Mouse (Mus musculus): ENCODE results near the gene Olfr685. TPM values are rescaled to one million over a fixed set of nuclear protein-coding genes. Genes with fewer than 3 reads are reported as not detected.

Gene Olfr685
- total and polyA plus RNA-seq, 3 experiments = not detected

DNA sequence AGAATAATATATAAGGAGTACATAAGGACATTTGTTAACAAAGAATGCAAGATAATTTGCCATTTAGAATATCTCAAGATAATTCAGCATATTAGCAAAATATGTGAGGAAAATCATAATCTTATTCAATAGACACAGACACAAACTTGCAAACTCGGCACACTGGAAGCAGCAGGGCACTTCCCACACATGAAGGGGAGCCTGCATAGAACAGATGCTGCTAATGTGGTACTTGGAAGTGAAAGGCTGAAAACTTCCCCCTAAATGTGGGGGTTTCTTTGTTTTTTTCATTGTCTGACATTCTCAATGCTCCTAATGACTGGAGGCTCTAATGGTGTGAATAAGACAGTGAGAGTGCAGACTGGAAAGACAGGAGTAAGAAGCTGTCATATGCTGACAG is 28.9 kb upstream of the Olfr685 start:
- H3K4me1 ChIP-seq (ENCODE audit: control insufficient read depth, insufficient read depth, low read length) = no peaks in the 10 kb centered on the region
- TF ChIP-seq POLR2A (IDR thresholded peaks at IDR 0.05; ENCODE audit: insufficient read depth, low read depth, low read length) (no peak), EP300 (IDR thresholded peaks at IDR 0.05; ENCODE audit: insufficient read depth, low read depth, low read length) (no peak), CTCF (IDR thresholded peaks at IDR 0.05) (no peak)
- no peaks in the 10 kb centered on the region for H3K36me3 ChIP-seq (ENCODE audit: control insufficient read depth, insufficient read depth, low read length)
- intact Hi-C loops (cut with DNase I) = no loop called here
- no peaks in the 10 kb centered on the region for H3K27me3 ChIP-seq (ENCODE audit: control insufficient read depth, insufficient read depth, low read length)
- no peaks in the 10 kb centered on the region for H3K79me2 ChIP-seq (replicated peaks; ENCODE audit: control insufficient read depth, insufficient read depth, low read length)
- no peak overlapping the region for H3K4me3 ChIP-seq
- H3K27ac ChIP-seq = no peak overlapping the region
- 24% methylated on average over 1 of the region's 1 CpGs for WGBS
- no peak for DNase-seq
- no peak overlapping the region for H3K9ac ChIP-seq (ENCODE audit: low read depth, low read length)

DNA sequence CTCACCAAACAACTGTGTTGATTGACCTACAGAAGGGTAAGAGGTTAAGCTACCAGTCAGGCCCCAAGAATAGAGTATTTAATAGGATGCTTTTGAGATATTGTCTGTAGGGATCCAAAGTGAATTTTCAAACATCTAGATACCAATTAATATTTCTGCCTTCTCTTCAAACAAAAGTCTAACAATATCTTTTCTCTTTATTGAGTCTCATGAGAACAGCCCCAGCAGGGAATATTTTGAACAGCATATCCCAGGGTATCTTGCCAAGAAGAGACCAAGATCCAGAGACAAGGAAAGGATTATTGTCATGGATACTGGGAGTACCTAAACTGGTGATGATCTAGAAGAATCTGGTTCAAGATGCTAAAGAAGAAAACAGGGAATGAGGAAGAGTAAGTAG is 21.6 kb upstream of the Olfr685 start, which contains the start of gene Olfr686:
TSS of gene Olfr686 (minus strand) at position 101 of the 400 bp plus-strand sequence.
- no peak within 1 kb of the TSS for H3K9ac ChIP-seq (ENCODE audit: low read depth, low read length)
- H3K36me3 ChIP-seq (ENCODE audit: control insufficient read depth, insufficient read depth, low read length) = no peaks in the 10 kb centered on the region
- H3K79me2 ChIP-seq (replicated peaks; ENCODE audit: control insufficient read depth, insufficient read depth, low read length) = no peaks in the 10 kb centered on the region
- no peak within 1 kb of the TSS for H3K4me3 ChIP-seq
- no peak within 1 kb of the TSS for H3K27ac ChIP-seq
- no peaks in the 10 kb centered on the region for H3K27me3 ChIP-seq (ENCODE audit: control insufficient read depth, insufficient read depth, low read length)
- TF ChIP-seq CTCF (IDR thresholded peaks at IDR 0.05) (no peak), POLR2A (IDR thresholded peaks at IDR 0.05; ENCODE audit: insufficient read depth, low read depth, low read length) (no peak), EP300 (IDR thresholded peaks at IDR 0.05; ENCODE audit: insufficient read depth, low read depth, low read length) (no peak)
- H3K4me1 ChIP-seq (ENCODE audit: control insufficient read depth, insufficient read depth, low read length) = no peaks in the 10 kb centered on the region
- DNase-seq = no peak
- intact Hi-C loops (cut with DNase I) = no loop called here

DNA sequence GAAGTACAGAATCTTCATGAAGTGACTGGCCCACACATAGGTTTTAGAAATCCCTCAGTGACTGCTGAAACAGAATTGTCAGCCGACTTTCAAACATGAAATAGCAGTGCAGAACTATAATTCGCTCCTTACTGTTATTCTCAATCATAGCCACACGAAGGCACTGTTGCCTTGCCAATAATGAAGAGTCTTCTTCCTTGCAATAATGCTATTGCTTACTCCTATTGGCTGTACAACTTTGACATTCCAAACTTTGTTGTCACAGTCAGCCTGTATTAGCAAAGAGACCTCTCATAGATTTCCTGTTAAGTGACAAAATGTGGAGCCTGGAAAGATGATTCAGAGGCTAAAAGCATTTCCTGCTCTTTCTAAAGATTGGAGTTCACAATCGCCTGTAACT is 15.0 kb downstream of the Olfr685 start:
- H3K4me1 ChIP-seq (ENCODE audit: control insufficient read depth, insufficient read depth, low read length) = no peaks in the 10 kb centered on the region
- H3K9ac ChIP-seq (ENCODE audit: low read depth, low read length) = no peak overlapping the region
- H3K27ac ChIP-seq = no peak overlapping the region
- no peaks in the 10 kb centered on the region for H3K79me2 ChIP-seq (replicated peaks; ENCODE audit: control insufficient read depth, insufficient read depth, low read length)
- no peak for TF ChIP-seq EP300 (IDR thresholded peaks at IDR 0.05; ENCODE audit: insufficient read depth, low read depth, low read length)
- TF ChIP-seq CTCF (IDR thresholded peaks at IDR 0.05) = peak; percentile 81
- H3K36me3 ChIP-seq (ENCODE audit: control insufficient read depth, insufficient read depth, low read length) = no peaks in the 10 kb centered on the region
- no peak for DNase-seq
- H3K27me3 ChIP-seq (ENCODE audit: control insufficient read depth, insufficient read depth, low read length) = no peaks in the 10 kb centered on the region
- H3K4me3 ChIP-seq = no peak overlapping the region
- WGBS = 33% methylated on average over 4 of the region's 4 CpGs
- intact Hi-C loops (cut with DNase I) = loop anchor here (1.0 to 10.0 kb wide), 4 partner anchors 164 to 344 kb away; partner anchors contain the start of gene Olfr690

DNA sequence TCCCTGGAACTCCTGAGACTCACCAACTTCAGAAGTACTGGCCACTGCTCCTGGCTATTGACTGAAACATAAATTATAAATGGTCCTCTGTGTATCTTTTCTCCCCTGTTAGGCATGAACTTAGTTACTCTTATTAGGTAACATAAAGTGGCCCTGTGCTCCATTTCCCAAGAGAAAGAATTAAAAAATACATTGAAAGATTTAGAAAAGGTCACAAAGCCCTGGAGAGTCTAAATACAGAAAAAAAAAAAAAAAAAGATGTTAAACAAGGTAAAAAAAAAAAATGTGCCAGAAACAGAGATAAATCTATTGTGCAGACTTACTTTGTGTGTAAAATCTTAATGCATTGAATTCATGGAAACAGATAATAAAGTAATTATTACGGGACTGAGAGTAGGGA is 22.3 kb downstream of the Olfr685 start, which contains the start of gene Olfr684:
TSS of gene Olfr684 (minus strand) at position 101 of the 400 bp plus-strand sequence.
- no peaks in the 10 kb centered on the region for H3K4me1 ChIP-seq (ENCODE audit: control insufficient read depth, insufficient read depth, low read length)
- 42% methylated on average over 1 of the region's 1 CpGs for WGBS
- intact Hi-C loops (cut with DNase I) = no loop called here

DNA sequence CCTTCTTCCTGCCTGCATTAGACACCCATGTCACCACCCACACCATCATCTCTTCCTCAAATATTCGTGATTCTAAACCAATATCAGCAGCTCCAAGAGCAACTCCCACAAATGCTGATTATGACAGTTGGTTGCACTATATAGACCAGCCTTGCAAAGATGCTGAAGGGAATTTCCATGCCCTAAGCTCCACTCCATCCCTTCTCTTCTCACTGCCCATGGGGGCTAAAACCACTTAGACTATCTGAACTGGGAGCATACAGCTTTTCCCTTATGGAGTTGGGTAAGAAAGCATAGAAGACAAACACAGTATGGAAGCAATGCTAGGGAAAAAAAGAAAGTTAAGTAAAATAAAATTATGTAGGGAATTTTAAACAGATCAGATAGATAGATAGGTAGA is 38.9 kb downstream of the Olfr685 start, which contains the start of gene Olfr683:
TSS of gene Olfr683 (minus strand) at position 101 of the 400 bp plus-strand sequence.
- Histone ChIP-seq H3K4me3 (no peak within 1 kb of the TSS), H3K36me3 (ENCODE audit: control insufficient read depth, insufficient read depth, low read length) (no peaks in the 10 kb centered on the region), H3K9ac (ENCODE audit: low read depth, low read length) (no peak within 1 kb of the TSS), H3K4me1 (ENCODE audit: control insufficient read depth, insufficient read depth, low read length) (no peaks in the 10 kb centered on the region), H3K27me3 (ENCODE audit: control insufficient read depth, insufficient read depth, low read length) (no peaks in the 10 kb centered on the region), H3K27ac (no peak within 1 kb of the TSS), H3K79me2 (replicated peaks; ENCODE audit: control insufficient read depth, insufficient read depth, low read length) (no peaks in the 10 kb centered on the region)
- 43% methylated on average over 1 of the region's 1 CpGs for WGBS
- no peak for TF ChIP-seq EP300 (IDR thresholded peaks at IDR 0.05; ENCODE audit: insufficient read depth, low read depth, low read length)
- DNase-seq = no peak
- intact Hi-C loops (cut with DNase I) = no loop called here

More for the DNA sequence above, 22.3 kb downstream of the Olfr685 start, which contains the start of gene Olfr684:
- TF ChIP-seq EP300 (IDR thresholded peaks at IDR 0.05; ENCODE audit: insufficient read depth, low read depth, low read length) (no peak), CTCF (IDR thresholded peaks at IDR 0.05) (no peak), POLR2A (IDR thresholded peaks at IDR 0.05; ENCODE audit: insufficient read depth, low read depth, low read length) (no peak)
- no peaks in the 10 kb centered on the region for H3K36me3 ChIP-seq (ENCODE audit: control insufficient read depth, insufficient read depth, low read length)
- no peaks in the 10 kb centered on the region for H3K79me2 ChIP-seq (replicated peaks; ENCODE audit: control insufficient read depth, insufficient read depth, low read length)
- H3K4me3 ChIP-seq = no peak within 1 kb of the TSS
- DNase-seq = no peak
- no peak within 1 kb of the TSS for H3K9ac ChIP-seq (ENCODE audit: low read depth, low read length)
- H3K27ac ChIP-seq = no peak within 1 kb of the TSS
- no peaks in the 10 kb centered on the region for H3K27me3 ChIP-seq (ENCODE audit: control insufficient read depth, insufficient read depth, low read length)

DNA sequence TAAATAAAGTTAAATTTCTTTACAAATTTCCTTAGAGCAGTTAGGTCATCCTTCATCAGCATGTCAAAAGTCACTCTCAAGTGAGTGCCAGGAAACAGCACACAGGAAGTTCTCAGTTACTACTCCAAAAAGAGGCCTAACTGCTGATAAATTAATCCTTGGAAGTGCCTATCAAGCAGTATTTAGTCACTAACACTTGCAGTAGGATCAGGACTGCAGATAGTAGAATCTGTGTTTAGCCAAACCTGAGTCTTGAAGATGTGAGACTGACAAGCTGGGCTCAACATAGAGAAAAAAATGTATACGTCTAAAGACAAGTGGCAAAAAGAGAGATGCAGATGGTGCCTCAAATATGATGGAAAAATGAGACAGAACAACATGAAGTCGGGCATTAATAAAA is 44.5 kb downstream of the Olfr685 start:
- H3K27ac ChIP-seq = no peak overlapping the region
- TF ChIP-seq POLR2A (IDR thresholded peaks at IDR 0.05; ENCODE audit: insufficient read depth, low read depth, low read length) = no peak
- no peak for TF ChIP-seq CTCF (IDR thresholded peaks at IDR 0.05)
- TF ChIP-seq EP300 (IDR thresholded peaks at IDR 0.05; ENCODE audit: insufficient read depth, low read depth, low read length) = no peak
- H3K4me1 ChIP-seq (ENCODE audit: control insufficient read depth, insufficient read depth, low read length) = no peaks in the 10 kb centered on the region
- WGBS = 53% methylated on average over 2 of the region's 2 CpGs
- no peak for DNase-seq
- H3K4me3 ChIP-seq = no peak overlapping the region
- intact Hi-C loops (cut with DNase I) = no loop called here
- H3K79me2 ChIP-seq (replicated peaks; ENCODE audit: control insufficient read depth, insufficient read depth, low read length) = no peaks in the 10 kb centered on the region
- H3K9ac ChIP-seq (ENCODE audit: low read depth, low read length) = no peak overlapping the region
- H3K27me3 ChIP-seq (ENCODE audit: control insufficient read depth, insufficient read depth, low read length) = no peaks in the 10 kb centered on the region
- H3K36me3 ChIP-seq (ENCODE audit: control insufficient read depth, insufficient read depth, low read length) = no peaks in the 10 kb centered on the region

Other genes starting within 250 kb of the Olfr685 start
- gene Olfr670, start 223.4 kb downstream of the Olfr685 start, total RNA-seq (2021) = not detected
- not detected in 2 replicates for gene Olfr670, start 223.4 kb downstream of the Olfr685 start, polyA plus RNA-seq (2012; rRNA removed)
- gene Olfr671, start 206.9 kb downstream of the Olfr685 start, total RNA-seq (2021) = not detected
- gene Olfr671, start 206.9 kb downstream of the Olfr685 start, polyA plus RNA-seq (2012; rRNA removed) = not detected in 2 replicates
- gene Olfr672, start 184.0 kb downstream of the Olfr685 start, total RNA-seq (2021) = not detected
- gene Olfr672, start 184.0 kb downstream of the Olfr685 start, polyA plus RNA-seq (2012; rRNA removed) = not detected in 2 replicates
- gene Olfr675, start 157.6 kb downstream of the Olfr685 start, total RNA-seq (2021) = not detected
- not detected in 2 replicates for gene Olfr675, start 157.6 kb downstream of the Olfr685 start, polyA plus RNA-seq (2012; rRNA removed)
- not detected for gene Olfr676, start 153.3 kb downstream of the Olfr685 start, total RNA-seq (2021)
- gene Olfr676, start 153.3 kb downstream of the Olfr685 start, polyA plus RNA-seq (2012; rRNA removed) = not detected in 2 replicates
- not detected for gene Olfr677, start 134.6 kb downstream of the Olfr685 start, total RNA-seq (2021)
- not detected in 2 replicates for gene Olfr677, start 134.6 kb downstream of the Olfr685 start, polyA plus RNA-seq (2012; rRNA removed)
- gene Olfr678, start 121.5 kb downstream of the Olfr685 start, total RNA-seq (2021) = not detected
- not detected in 2 replicates for gene Olfr678, start 121.5 kb downstream of the Olfr685 start, polyA plus RNA-seq (2012; rRNA removed)
- gene Olfr679, start 104.8 kb downstream of the Olfr685 start, total RNA-seq (2021) = not detected
- not detected in 2 replicates for gene Olfr679, start 104.8 kb downstream of the Olfr685 start, polyA plus RNA-seq (2012; rRNA removed)
- gene Olfr680-ps1, start 93.2 kb downstream of the Olfr685 start, total RNA-seq (2021) = not detected
- not detected in 2 replicates for gene Olfr680-ps1, start 93.2 kb downstream of the Olfr685 start, polyA plus RNA-seq (2012; rRNA removed)
- not detected for gene Olfr681, start 69.2 kb downstream of the Olfr685 start, total RNA-seq (2021)
- gene Olfr681, start 69.2 kb downstream of the Olfr685 start, polyA plus RNA-seq (2012; rRNA removed) = not detected in 2 replicates
- not detected for gene Olfr683, start 39.0 kb downstream of the Olfr685 start, total RNA-seq (2021)
- gene Olfr683, start 39.0 kb downstream of the Olfr685 start, polyA plus RNA-seq (2012; rRNA removed) = not detected in 2 replicates
- not detected for gene Olfr684, start 22.4 kb downstream of the Olfr685 start, total RNA-seq (2021)
- gene Olfr684, start 22.4 kb downstream of the Olfr685 start, polyA plus RNA-seq (2012; rRNA removed) = not detected in 2 replicates
- gene Olfr686, start 21.5 kb upstream of the Olfr685 start, total RNA-seq (2021) = not detected
- gene Olfr686, start 21.5 kb upstream of the Olfr685 start, polyA plus RNA-seq (2012; rRNA removed) = not detected in 2 replicates
- gene Olfr688, start 102.1 kb upstream of the Olfr685 start, total RNA-seq (2021) = not detected
- gene Olfr688, start 102.1 kb upstream of the Olfr685 start, polyA plus RNA-seq (2012; rRNA removed) = not detected in 2 replicates
- not detected for gene Olfr689, start 125.2 kb upstream of the Olfr685 start, total RNA-seq (2021)
- gene Olfr689, start 125.2 kb upstream of the Olfr685 start, polyA plus RNA-seq (2012; rRNA removed) = not detected in 2 replicates
- gene Olfr690, start 148.1 kb upstream of the Olfr685 start, total RNA-seq (2021) = not detected
- not detected in 2 replicates for gene Olfr690, start 148.1 kb upstream of the Olfr685 start, polyA plus RNA-seq (2012; rRNA removed)
- gene Olfr691, start 156.3 kb upstream of the Olfr685 start, total RNA-seq (2021) = not detected
- 0.15 TPM in 1 of 2 replicates, not detected in the other for gene Olfr691, start 156.3 kb upstream of the Olfr685 start, polyA plus RNA-seq (2012; rRNA removed)
- not detected for gene Olfr692, start 182.2 kb upstream of the Olfr685 start, total RNA-seq (2021)
- not detected in 2 replicates for gene Olfr692, start 182.2 kb upstream of the Olfr685 start, polyA plus RNA-seq (2012; rRNA removed)
- not detected for gene Gm5901, start 189.0 kb upstream of the Olfr685 start, total RNA-seq (2021)
- 0.12 TPM in 1 of 2 replicates, not detected in the other for gene Gm5901, start 189.0 kb upstream of the Olfr685 start, polyA plus RNA-seq (2012; rRNA removed)
- 10 to 100 TPM; 16.0 to 16.3 TPM for gene Fam160a2, start 214.0 kb upstream of the Olfr685 start, total RNA-seq (2021)
- gene Fam160a2, start 214.0 kb upstream of the Olfr685 start, polyA plus RNA-seq (2012; rRNA removed) = 25.4 and 48.2 TPM in 2 replicates
- gene Cnga4, start 218.6 kb upstream of the Olfr685 start, total RNA-seq (2021) = not detected
- gene Cnga4, start 218.6 kb upstream of the Olfr685 start, polyA plus RNA-seq (2012; rRNA removed) = 0.09 and 0.14 TPM in 2 replicates
- gene Cckbr, start 239.7 kb upstream of the Olfr685 start, total RNA-seq (2021) = not detected
- not detected in 2 replicates for gene Cckbr, start 239.7 kb upstream of the Olfr685 start, polyA plus RNA-seq (2012; rRNA removed)